Mouse (Mus musculus) myocyte (in vitro differentiated cells): ENCODE measurements around the gene Sprn. TPM values are rescaled to one million over a fixed set of nuclear protein-coding genes. Genes with fewer than 3 reads are reported as not detected.

Experiments
- H3K27me3 ChIP-seq: one replicate; pipeline ENCODE4 v1.6.1; 2011; ENCODE audit not compliant: control insufficient read depth, insufficient read depth, insufficient read length
- H3K36me3 ChIP-seq: one replicate; pipeline ENCODE4 v1.6.1; 2011; ENCODE audit not compliant: control insufficient read depth, insufficient read depth
- H3K4me2 ChIP-seq: one replicate; pipeline ENCODE4 v1.6.1; 2011; ENCODE audit warnings: low read depth, control low read depth
- H3K4me3 ChIP-seq: one replicate; pipeline ENCODE4 v1.5.1; 2011; ENCODE audit warnings: mild to moderate bottlenecking, control low read depth, moderate library complexity
- H3K79me2 ChIP-seq: one replicate; pipeline ENCODE4 v1.6.1; 2011; ENCODE audit not compliant: control insufficient read depth, insufficient read depth
- H3ac ChIP-seq: one replicate; pipeline ENCODE4 v1.6.1; 2011; ENCODE audit not compliant: control insufficient read depth, insufficient read length
- CEBPB ChIP-seq: IDR thresholded peaks from 2 replicates; pipeline ENCODE4 v1.6.1; 2011; ENCODE audit warnings: mild to moderate bottlenecking, moderate library complexity; ENCODE audit not compliant: poor library complexity, insufficient read depth, severe bottlenecking
- E2F4 ChIP-seq: IDR thresholded peaks from one replicate; pipeline ENCODE4 v1.6.1; 2011; ENCODE audit warnings: mild to moderate bottlenecking, control low read depth, moderate library complexity; ENCODE audit not compliant: insufficient read depth
- MAX ChIP-seq: IDR thresholded peaks from one replicate; pipeline ENCODE4 v1.6.1; 2011; ENCODE audit warnings: low read depth, mild to moderate bottlenecking, control low read depth
- MYOD1 ChIP-seq, 3 experiments: IDR thresholded peaks; one replicate each; pipeline ENCODE4 v1.6.1; 2011; ENCODE audit warnings: control low read depth in 2 of 3, low read depth in 2 of 3, mild to moderate bottlenecking in 2 of 3, moderate library complexity in 1 of 3; ENCODE audit not compliant: insufficient read length in 2 of 3, control insufficient read depth in 1 of 3
- MYOG ChIP-seq, 3 experiments: IDR thresholded peaks; one replicate each; pipeline ENCODE4 v1.6.1; 2011; ENCODE audit warnings: control low read depth in 2 of 3, low read depth in 2 of 3, mild to moderate bottlenecking in 2 of 3; ENCODE audit not compliant: insufficient read length in 2 of 3, control insufficient read depth in 1 of 3, insufficient read depth in 1 of 3
- POLR2A ChIP-seq: IDR thresholded peaks from one replicate; pipeline ENCODE4 v1.6.1; 2011; ENCODE audit warnings: low read depth, mild to moderate bottlenecking, control low read depth, moderate library complexity; ENCODE audit not compliant: insufficient read length
- POLR2AphosphoS2 ChIP-seq: IDR thresholded peaks from one replicate; pipeline ENCODE4 v1.6.1; 2011; ENCODE audit warnings: low read depth, control low read depth; ENCODE audit not compliant: insufficient read length
- REST ChIP-seq: IDR thresholded peaks from one replicate; pipeline ENCODE4 v1.6.1; 2011; ENCODE audit warnings: mild to moderate bottlenecking, control low read depth, moderate library complexity; ENCODE audit not compliant: insufficient read depth, insufficient read length
- SRF ChIP-seq: IDR thresholded peaks from one replicate; pipeline ENCODE4 v1.6.1; 2011; ENCODE audit warnings: low read depth; ENCODE audit not compliant: control insufficient read depth, insufficient read length
- TCF12 ChIP-seq: IDR thresholded peaks from one replicate; pipeline ENCODE4 v1.6.1; 2011; ENCODE audit warnings: mild to moderate bottlenecking, control low read depth; ENCODE audit not compliant: poor library complexity, insufficient read depth, severe bottlenecking
- TCF3 ChIP-seq: IDR thresholded peaks from one replicate; pipeline ENCODE4 v1.6.1; 2011; ENCODE audit warnings: low read depth, control low read depth; ENCODE audit not compliant: insufficient read length
- USF1 ChIP-seq: IDR thresholded peaks from one replicate; pipeline ENCODE4 v1.6.1; 2011; ENCODE audit warnings: low read depth, mild to moderate bottlenecking, control low read depth, moderate library complexity
- polyA plus RNA-seq: library from polyadenylated mRNA; unstranded; fragments of >200 nt; fragmentation: generic; extraction: Trizol; gene quantifications from one replicate; pipeline ENCODE4 v1.2.1, GENCODE M21; 2012; ENCODE audit warnings: missing spikeins

Sprn gene
- polyA plus RNA-seq, 1 experiment, result not detected

- H3K4me2 ChIP-seq, result no peak within 1 kb of the TSS
- no peak within 1 kb of the TSS for H3ac ChIP-seq
- TF ChIP-seq POLR2AphosphoS2 (no peak), REST (no peak), E2F4 (no peak)
- no peaks in the 10 kb centered on the region for H3K36me3 ChIP-seq
- no peak within 1 kb of the TSS for H3K4me3 ChIP-seq
- H3K79me2 ChIP-seq, result no peaks in the 10 kb centered on the region
- peaks cover 7% of the 10 kb centered on the region for H3K27me3 ChIP-seq
Measured at GRCm38 (mm10) chr7:140172936-140173335, 18.3 kb upstream of the Sprn start, which contains the start of gene Olfr523. Gene Olfr523, plus strand, starts transcription at chr7:140173217.

- Histone ChIP-seq H3K36me3 (no peaks in the 10 kb centered on the region), H3K4me3 (no peak overlapping the region), H3K79me2 (no peaks in the 10 kb centered on the region), H3K27me3 (no peaks in the 10 kb centered on the region), H3K4me2 (no peak overlapping the region), H3ac (no peak overlapping the region)
- no peak for TF ChIP-seq MYOD1 (IDR thresholded peaks at IDR 0.05; ENCODE audit: control insufficient read depth in 1 of 3, insufficient read length in 2 of 3, low read depth in 2 of 3)
- TF ChIP-seq E2F4, result no peak
- no peak for TF ChIP-seq CEBPB
- no peak for TF ChIP-seq TCF3
- TF ChIP-seq POLR2A, result no peak
- TF ChIP-seq TCF12, result no peak
- no peak for TF ChIP-seq USF1
- no peak for TF ChIP-seq SRF
- TF ChIP-seq POLR2AphosphoS2, result no peak
- no peak for TF ChIP-seq MAX
- no peak for TF ChIP-seq REST
- no peak for TF ChIP-seq MYOG (IDR thresholded peaks at IDR 0.05; ENCODE audit: control insufficient read depth in 1 of 3, insufficient read depth in 1 of 3, insufficient read length in 2 of 3, low read depth in 2 of 3)
Measured at GRCm38 (mm10) chr7:140170863-140171262, 16.2 kb upstream of the Sprn start.

GRCm38 (mm10) chr7:140169386-140169785 lies 14.7 kb upstream of the Sprn start:
- no peak overlapping the region for H3ac ChIP-seq
- H3K27me3 ChIP-seq, result no peaks in the 10 kb centered on the region
- no peaks in the 10 kb centered on the region for H3K79me2 ChIP-seq
- no peaks in the 10 kb centered on the region for H3K36me3 ChIP-seq
- no peak overlapping the region for H3K4me3 ChIP-seq
- H3K4me2 ChIP-seq, result no peak overlapping the region
- no peak for TF ChIP-seq TCF12
- no peak for TF ChIP-seq SRF
- TF ChIP-seq USF1, result no peak
- no peak for TF ChIP-seq E2F4
- no peak for TF ChIP-seq CEBPB
- no peak for TF ChIP-seq MAX
- no peak for TF ChIP-seq POLR2AphosphoS2
- no peak for TF ChIP-seq POLR2A
- no peak for TF ChIP-seq REST
- no peak for TF ChIP-seq TCF3
- no peak for TF ChIP-seq MYOG (IDR thresholded peaks at IDR 0.05; ENCODE audit: control insufficient read depth in 1 of 3, insufficient read depth in 1 of 3, insufficient read length in 2 of 3, low read depth in 2 of 3)
- TF ChIP-seq MYOD1 (IDR thresholded peaks at IDR 0.05; ENCODE audit: control insufficient read depth in 1 of 3, insufficient read length in 2 of 3, low read depth in 2 of 3), result no peak

- TF ChIP-seq SRF (no peak), CEBPB (no peak), POLR2A (no peak), REST (no peak), USF1 (no peak), TCF12 (no peak), TCF3 (no peak), MAX (no peak), MYOG (IDR thresholded peaks at IDR 0.05; ENCODE audit: control insufficient read depth in 1 of 3, insufficient read depth in 1 of 3, insufficient read length in 2 of 3, low read depth in 2 of 3) (no peak), MYOD1 (IDR thresholded peaks at IDR 0.05; ENCODE audit: control insufficient read depth in 1 of 3, insufficient read length in 2 of 3, low read depth in 2 of 3) (no peak), E2F4 (no peak), POLR2AphosphoS2 (no peak)
- Histone ChIP-seq H3K79me2 (no peaks in the 10 kb centered on the region), H3ac (no peak overlapping the region), H3K36me3 (no peaks in the 10 kb centered on the region), H3K4me3 (no peak overlapping the region), H3K27me3 (no peaks in the 10 kb centered on the region), H3K4me2 (no peak overlapping the region)
Measured at GRCm38 (mm10) chr7:140167950-140168349, 13.3 kb upstream of the Sprn start.

GRCm38 (mm10) chr7:140164664-140165063 lies 10.0 kb upstream of the Sprn start, which contains the start of gene Olfr522:
Gene Olfr522, minus strand, starts transcription at chr7:140164764.
- Histone ChIP-seq H3K4me3 (no peak within 1 kb of the TSS), H3K27me3 (peaks cover 7% of the 10 kb centered on the region), H3ac (no peak within 1 kb of the TSS), H3K4me2 (no peak within 1 kb of the TSS), H3K79me2 (no peaks in the 10 kb centered on the region), H3K36me3 (no peaks in the 10 kb centered on the region)
- TF ChIP-seq MYOD1 (IDR thresholded peaks at IDR 0.05; ENCODE audit: control insufficient read depth in 1 of 3, insufficient read length in 2 of 3, low read depth in 2 of 3) (no peak), USF1 (no peak), MYOG (IDR thresholded peaks at IDR 0.05; ENCODE audit: control insufficient read depth in 1 of 3, insufficient read depth in 1 of 3, insufficient read length in 2 of 3, low read depth in 2 of 3) (no peak), E2F4 (no peak), MAX (no peak), POLR2A (no peak), TCF3 (no peak), POLR2AphosphoS2 (no peak), REST (no peak), SRF (no peak), CEBPB (no peak), TCF12 (no peak)
